Mouse (Mus musculus): ENCODE measurements around the gene Etl4.

The Etl4 gene

GRCm38 (mm10) chr2:20697719-20698118 is 788.1 kb downstream of the Etl4 start:
- ATAC-seq (ENCODE audit: low TSS enrichment), result peak; percentile 93

GRCm38 (mm10) chr2:20705110-20705509 is 795.5 kb downstream of the Etl4 start:
- no peak for ATAC-seq (ENCODE audit: low TSS enrichment)

- no peak for ATAC-seq (ENCODE audit: low TSS enrichment)
Observed at GRCm38 (mm10) chr2:20710589-20710988, 801.0 kb downstream of the Etl4 start.

GRCm38 (mm10) chr2:20711024-20711423 is 801.4 kb downstream of the Etl4 start:
- ATAC-seq (ENCODE audit: low TSS enrichment), result no peak

- peak; percentile 81 for ATAC-seq (ENCODE audit: low TSS enrichment)
Observed at GRCm38 (mm10) chr2:20719105-20719504, 809.5 kb downstream of the Etl4 start.

GRCm38 (mm10) chr2:20721098-20721497 is 811.5 kb downstream of the Etl4 start:
- no peak for ATAC-seq (ENCODE audit: low TSS enrichment)

- ATAC-seq (ENCODE audit: low TSS enrichment), result peak; percentile 53
Observed at GRCm38 (mm10) chr2:20722165-20722991, 812.8 kb downstream of the Etl4 start.

GRCm38 (mm10) chr2:20723990-20724745 is 814.6 kb downstream of the Etl4 start:
- ATAC-seq (ENCODE audit: low TSS enrichment), result no peak

GRCm38 (mm10) chr2:20726974-20727373 is 817.4 kb downstream of the Etl4 start:
- no peak for ATAC-seq (ENCODE audit: low TSS enrichment)

- ATAC-seq (ENCODE audit: low TSS enrichment), result peak; percentile 64; the same call in 1 of the 2 replicates
Observed at GRCm38 (mm10) chr2:20727752-20728438, 818.3 kb downstream of the Etl4 start.

GRCm38 (mm10) chr2:20735444-20735843 is 825.9 kb downstream of the Etl4 start:
- no peak for ATAC-seq (ENCODE audit: low TSS enrichment)

GRCm38 (mm10) chr2:20736324-20737015 is 826.9 kb downstream of the Etl4 start:
- no peak for ATAC-seq (ENCODE audit: low TSS enrichment)

GRCm38 (mm10) chr2:20737112-20737808 is 827.7 kb downstream of the Etl4 start:
- no peak for ATAC-seq (ENCODE audit: low TSS enrichment)

GRCm38 (mm10) chr2:20737837-20738236 is 828.3 kb downstream of the Etl4 start:
- no peak for ATAC-seq (ENCODE audit: low TSS enrichment)

GRCm38 (mm10) chr2:20747723-20748122 is 838.1 kb downstream of the Etl4 start:
- peak; percentile 60 for ATAC-seq (ENCODE audit: low TSS enrichment)

- peak; percentile 71 for ATAC-seq (ENCODE audit: low TSS enrichment)
Observed at GRCm38 (mm10) chr2:20748481-20748880, 838.9 kb downstream of the Etl4 start.

- no peak for ATAC-seq (ENCODE audit: low TSS enrichment)
Observed at GRCm38 (mm10) chr2:20749687-20750086, 840.1 kb downstream of the Etl4 start.

- no peak for ATAC-seq (ENCODE audit: low TSS enrichment)
Observed at GRCm38 (mm10) chr2:20753282-20754110, 843.9 kb downstream of the Etl4 start.

- no peak for ATAC-seq (ENCODE audit: low TSS enrichment)
Observed at GRCm38 (mm10) chr2:20756964-20757363, 847.4 kb downstream of the Etl4 start.

GRCm38 (mm10) chr2:20759045-20759662 is 849.6 kb downstream of the Etl4 start:
- no peak for ATAC-seq (ENCODE audit: low TSS enrichment)

Data from frontal cortex, adult (tissue).